Comparison of ENCODE assay signal across 26 mouse cellular contexts in the genomic region with DNA sequence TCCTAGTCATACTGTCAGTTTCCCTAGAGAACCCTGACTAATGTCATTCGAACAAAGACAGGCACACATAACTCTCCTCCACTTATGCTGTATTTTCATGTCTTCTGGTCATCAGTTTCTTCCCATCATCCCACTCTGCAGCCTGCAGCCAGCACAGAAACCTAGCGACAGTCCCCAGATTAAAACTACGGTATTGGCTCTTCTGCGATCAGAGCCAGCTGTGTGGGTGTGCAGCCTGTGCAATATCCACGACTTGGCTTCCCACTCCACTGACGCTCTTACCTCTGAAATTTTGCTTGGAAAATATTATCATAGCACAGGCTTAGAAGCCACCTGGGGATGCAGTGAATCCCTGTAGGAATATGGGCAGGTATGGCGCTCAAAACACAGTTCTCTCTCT. TPM values are rescaled to one million over a fixed set of nuclear protein-coding genes. Genes with fewer than 3 reads are reported as not detected.
DNase-seq lines count a peak whose midpoint lies in the region; ATAC-seq and TF ChIP-seq lines count a peak whose summit lies in the region.
"Had no signal": no experiment of that assay in that cellular context is flagged by ENCODE, and none has a peak within 500 bp of the region (broad histone marks: within the 10 kb centered on the region; RNA-seq: fewer than 3 reads in every experiment).

No protein-coding gene starts in this region.

- H3K27me3 ChIP-seq in midbrain, embryonic 14.5 days (ENCODE audit: control insufficient read depth, insufficient read depth, low read length), result no peaks in the 10 kb centered on the region
- H3K27me3 ChIP-seq: liver, embryonic 12.5 days; neural tube, embryonic 15.5 days had no signal

- peak overlapping the region; percentile 19; the same call in 1 of the 2 replicates for H3K27ac ChIP-seq in layer of hippocampus, adult 2 months
- no peak overlapping the region for H3K27ac ChIP-seq in midbrain, embryonic 14.5 days (replicated peaks; ENCODE audit: low read depth, low read length)
- H3K27ac ChIP-seq: forebrain, embryonic 10.5 days; hindbrain, embryonic 14.5 days; limb, embryonic 13.5 days; liver, embryonic 12.5 days; neural tube, embryonic 15.5 days had no signal

- no peaks in the 10 kb centered on the region for H3K36me3 ChIP-seq in midbrain, embryonic 14.5 days (ENCODE audit: control insufficient read depth, insufficient read depth, low read length)
- H3K36me3 ChIP-seq: forebrain, embryonic 10.5 days; limb, embryonic 13.5 days; liver, embryonic 12.5 days; neural tube, embryonic 15.5 days had no signal

- intact Hi-C loops in left cerebral cortex, postnatal 10 days (cut with DNase I), result no loop called here

- no peaks in the 10 kb centered on the region for H3K9me3 ChIP-seq in midbrain, embryonic 14.5 days (ENCODE audit: control insufficient read depth, low read length)
- H3K9me3 ChIP-seq: forebrain, embryonic 10.5 days; limb, embryonic 13.5 days; liver, embryonic 12.5 days; neural tube, embryonic 15.5 days had no signal

- no peak overlapping the region for H3K4me2 ChIP-seq in midbrain, embryonic 14.5 days (ENCODE audit: low read length)
- H3K4me2 ChIP-seq: hindbrain, embryonic 14.5 days; limb, embryonic 13.5 days; liver, embryonic 12.5 days; midbrain, embryonic 11.5 days; neural tube, embryonic 15.5 days had no signal

- H3K4me3 ChIP-seq in layer of hippocampus, adult 2 months, result no peak overlapping the region
- no peak overlapping the region for H3K4me3 ChIP-seq in midbrain, embryonic 14.5 days (replicated peaks; ENCODE audit: low read depth, low read length)
- H3K4me3 ChIP-seq: forebrain, embryonic 10.5 days; limb, embryonic 13.5 days; liver, embryonic 12.5 days; neural tube, embryonic 15.5 days had no signal

- DNase-seq in layer of hippocampus, adult 11-12 months (ENCODE audit: low spot score), result peak; percentile 62
- DNase-seq in layer of hippocampus, adult 9-10 months (ENCODE audit: low spot score), result no peak
- DNase-seq in layer of hippocampus, adult 2 months (ENCODE audit: low spot score in 2 of 2), result peak; percentile 35 to 60
- DNase-seq in left cerebral cortex, postnatal 10 days (ENCODE audit: extremely low spot score in 1 of 2, low spot score in 2 of 2), result peak; percentile 26 to 31
- peak; percentile 33 for DNase-seq in right cerebral cortex, postnatal 14 days
- no peak for DNase-seq in midbrain, embryonic 14.5 days
- no peak for DNase-seq in adrenal gland, postnatal 10 days
- DNase-seq in thymus, adult 18-20 months, result no peak
- DNase-seq: cerebellum, adult 11-12 months; cerebellum, postnatal 10 days; gastrocnemius, postnatal 25 days; heart, postnatal 36 days; kidney, adult 8-10 months; kidney, postnatal 14 days; lung, adult 18-20 months; lung, postnatal 10 days had no signal

- H3K9ac ChIP-seq in midbrain, embryonic 14.5 days (replicated peaks; ENCODE audit: low read length), result no peak overlapping the region
- H3K9ac ChIP-seq: hindbrain, embryonic 14.5 days; limb, embryonic 13.5 days; liver, embryonic 12.5 days; neural tube, embryonic 15.5 days had no signal

- TF ChIP-seq CTCF in layer of hippocampus, adult 2 months (conservative IDR thresholded peaks at IDR 0.05), result no peak

- peaks cover 6% of the 10 kb centered on the region; the same call in 1 of the 2 replicates for H3K4me1 ChIP-seq in midbrain, embryonic 14.5 days (ENCODE audit: control insufficient read depth, insufficient read depth, low read length)
- H3K4me1 ChIP-seq: liver, embryonic 12.5 days had no signal

- WGBS in midbrain, embryonic 14.5 days, result 88% methylated on average over 7 of the region's 7 CpGs

- ATAC-seq in midbrain, embryonic 14.5 days (ENCODE audit: low FRiP score, low TSS enrichment), result no peak
- ATAC-seq: inflammation-experienced regulatory T-cells, adult 6 months; liver, embryonic 12.5 days had no signal

RNA-seq across cellular contexts. Expression of a gene that starts 19.7 kb away (rescaled TPM):
- total RNA-seq in layer of hippocampus, adult 2 months (2021), result 1 to 10 TPM; 5.4 to 7.5 TPM
- total RNA-seq in left cerebral cortex, postnatal 10 days (2021), result 1 to 10 TPM; 8.7 to 9.0 TPM
- polyA plus RNA-seq in midbrain, embryonic 14.5 days (2014; fragmentation: Nextera tagmentation; extraction: Ambion mirVana), result 24.5 and 33.4 TPM in 2 replicates
- 1 to 10 TPM in 1 of 2 experiments, under 1 TPM in 1; 0.54 to 1.2 TPM for total RNA-seq in adrenal gland, postnatal 10 days (2021)
- total RNA-seq: megakaryocyte progenitor cell, adult 5-6 weeks had no signal
- polyA plus RNA-seq: inflammation-experienced regulatory T-cells, adult 6 months; small intestine, adult 2 months had no signal

RNA-seq across cellular contexts. Expression of a gene that starts 38.0 kb away (rescaled TPM):
- total RNA-seq in layer of hippocampus, adult 2 months (2021), result 1 to 10 TPM; 1.0 to 1.2 TPM
- total RNA-seq in left cerebral cortex, postnatal 10 days (2021), result under 1 TPM in 1 of 2 experiments, not detected in 1; 0.36 TPM
- polyA plus RNA-seq in midbrain, embryonic 14.5 days (2014; fragmentation: Nextera tagmentation; extraction: Ambion mirVana), result 0.27 TPM in 1 of 2 replicates, not detected in the other
- 1 to 10 TPM; 1.2 to 3.3 TPM for total RNA-seq in adrenal gland, postnatal 10 days (2021)
- total RNA-seq: ES-E14; megakaryocyte progenitor cell, adult 5-6 weeks had no signal
- polyA plus RNA-seq: inflammation-experienced regulatory T-cells, adult 6 months; liver, embryonic 12.5 days; midbrain, embryonic 11.5 days had no signal

Comparison
In these comparisons a context has a peak if more than half of its experiments do, and no peak if none do; other contexts are left out.
1. DNase-seq: peak in layer of hippocampus, adult 11-12 months (single experiment), layer of hippocampus, adult 2 months (2 of 2), left cerebral cortex, postnatal 10 days (2 of 2) and right cerebral cortex, postnatal 14 days (single experiment); none in layer of hippocampus, adult 9-10 months (single experiment), midbrain, embryonic 14.5 days (single experiment), adrenal gland, postnatal 10 days (single experiment) and thymus, adult 18-20 months (0 of 2).